Comparison of ENCODE assay signal across 8 mouse cellular contexts in the genomic region with DNA sequence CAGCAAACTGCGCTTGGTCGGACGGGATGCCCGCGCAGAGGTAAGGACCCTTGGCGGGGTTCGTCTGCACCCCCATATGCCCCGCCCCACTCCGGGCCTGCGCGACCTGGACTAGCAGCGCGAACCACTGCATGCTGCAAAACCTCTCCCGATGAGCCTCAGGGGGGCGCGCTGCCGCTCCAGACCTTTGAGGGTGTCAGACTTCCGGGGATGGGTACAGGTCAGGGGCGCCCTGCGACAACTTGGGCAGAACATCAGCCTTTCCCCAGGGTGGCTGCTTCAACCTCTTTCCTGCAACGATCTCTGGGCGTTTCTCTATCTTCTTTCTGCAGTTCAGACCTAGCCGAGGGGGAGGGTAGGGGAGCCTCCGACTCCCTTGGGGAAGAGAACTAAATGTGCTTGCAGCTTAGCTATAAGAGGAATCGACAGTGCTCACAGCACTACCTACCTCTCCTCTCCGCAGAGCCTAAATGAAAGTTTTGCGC.
A peak's percentile ranks its signal among the peaks of the same experiment; 100 is the strongest.
DNase-seq lines count a peak whose midpoint lies in the region; ATAC-seq lines count a peak whose summit lies in the region.

No protein-coding gene starts in this region.

- H3K27me3 ChIP-seq in heart, embryonic 12.5 days (replicated peaks) = peaks cover 97% of the 10 kb centered on the region
- H3K27me3 ChIP-seq in embryonic facial prominence, embryonic 13.5 days = peaks cover 99% of the 10 kb centered on the region

- H3K4me1 ChIP-seq in heart, embryonic 12.5 days (replicated peaks) = peaks cover 19% of the 10 kb centered on the region
- peaks cover 24% of the 10 kb centered on the region for H3K4me1 ChIP-seq in embryonic facial prominence, embryonic 13.5 days

- H3K27ac ChIP-seq in heart, embryonic 12.5 days (ENCODE audit: poor library complexity, severe bottlenecking) = no peak overlapping the region
- H3K27ac ChIP-seq in embryonic facial prominence, embryonic 13.5 days = no peak overlapping the region

- 0 out of 2 replicates have a peak overlapping the region, but pooled peaks have one; percentile 18 for H3K9ac ChIP-seq in heart, embryonic 12.5 days
- peak overlapping the region; percentile 55 for H3K9ac ChIP-seq in embryonic facial prominence, embryonic 13.5 days

- 2% methylated on average over 27 of the region's 27 CpGs for WGBS in heart, embryonic 12.5 days
- under 1% methylated on average over 27 of the region's 27 CpGs for WGBS in embryonic facial prominence, embryonic 13.5 days

- H3K36me3 ChIP-seq in heart, embryonic 12.5 days = no peaks in the 10 kb centered on the region
- H3K36me3 ChIP-seq in embryonic facial prominence, embryonic 13.5 days = no peaks in the 10 kb centered on the region

- DNase-seq in heart, adult 11 months = no peak
- DNase-seq in ES-CJ7 (ENCODE audit: low read depth, low spot score) = peak; percentile 72
- DNase-seq in layer of hippocampus, adult 9-11 months = peak; percentile 54
- peak; percentile 4 to 9 for DNase-seq in natural killer cell, adult 2 months (ENCODE audit: low spot score in 2 of 2)
- DNase-seq in thymus, postnatal 36 days = peak; percentile 49 to 60
- DNase-seq in spleen, postnatal 4 days (ENCODE audit: low spot score in 2 of 2) = no peak

- peak; percentile 39; the same call in 1 of the 2 replicates for ATAC-seq in heart, embryonic 12.5 days (ENCODE audit: insufficient number of reproducible peaks, low FRiP score)
- no peak for ATAC-seq in embryonic facial prominence, embryonic 13.5 days (ENCODE audit: insufficient number of reproducible peaks, insufficient read depth, low FRiP score, low TSS enrichment, low read depth)

- H3K4me2 ChIP-seq in heart, embryonic 12.5 days = peak overlapping the region; percentile 69
- peak overlapping the region; percentile 75 for H3K4me2 ChIP-seq in embryonic facial prominence, embryonic 13.5 days

- no peaks in the 10 kb centered on the region for H3K9me3 ChIP-seq in heart, embryonic 12.5 days (replicated peaks)
- H3K9me3 ChIP-seq in embryonic facial prominence, embryonic 13.5 days = no peaks in the 10 kb centered on the region

- peak overlapping the region; percentile 42 for H3K4me3 ChIP-seq in heart, embryonic 12.5 days
- peak overlapping the region; percentile 42 for H3K4me3 ChIP-seq in embryonic facial prominence, embryonic 13.5 days

Comparison
In these comparisons a context has a peak if more than half of its experiments do, and no peak if none do; other contexts are left out.
1. DNase-seq: peak in ES-CJ7 (single experiment), layer of hippocampus, adult 9-11 months (single experiment), natural killer cell, adult 2 months (2 of 2) and thymus, postnatal 36 days (2 of 2); none in heart, adult 11 months (single experiment) and spleen, postnatal 4 days (0 of 2).